Mouse (Mus musculus): ENCODE data around the gene Zc3h6. TPM values are rescaled to one million over a fixed set of nuclear protein-coding genes. Genes with fewer than 3 reads are reported as not detected.
"Not testable (repeated sequence)": the region's sequence is repeated elsewhere in the genome, so short reads cannot be mapped to it uniquely, and the experiment has no call there.

Gene Zc3h6
- total RNA-seq, 2 experiments from 2014 or later = 15.2 to 17.4 TPM

GRCm38 (mm10) chr2:129008867-129009266 lies 41.7 kb downstream of the Zc3h6 start:
- intact Hi-C loops (cut with DNase I); DNase-seq (ENCODE audit: low spot score in 2 of 2): not testable (repeated sequence)

- no peak for DNase-seq (ENCODE audit: low spot score in 2 of 2)
- intact Hi-C loops (cut with DNase I) = no loop called here
Observed at GRCm38 (mm10) chr2:129020106-129020505, 52.9 kb downstream of the Zc3h6 start.

GRCm38 (mm10) chr2:129024820-129025219 lies 57.6 kb downstream of the Zc3h6 start:
- no peak for DNase-seq (ENCODE audit: low spot score in 2 of 2)
- intact Hi-C loops (cut with DNase I) = no loop called here

- DNase-seq (ENCODE audit: low spot score in 2 of 2) = no peak
- intact Hi-C loops (cut with DNase I) = no loop called here
Observed at GRCm38 (mm10) chr2:129035381-129035780, 68.2 kb downstream of the Zc3h6 start.

GRCm38 (mm10) chr2:129038426-129038936 lies 71.3 kb downstream of the Zc3h6 start:
- intact Hi-C loops (cut with DNase I) = no loop called here
- no peak for DNase-seq (ENCODE audit: low spot score in 2 of 2)

- DNase-seq (ENCODE audit: low spot score in 2 of 2) = peak; percentile 20 to 27
- intact Hi-C loops (cut with DNase I) = no loop called here
Observed at GRCm38 (mm10) chr2:129038937-129039631, 71.9 kb downstream of the Zc3h6 start.

- intact Hi-C loops (cut with DNase I) = no loop called here
- no peak for DNase-seq (ENCODE audit: low spot score in 2 of 2)
Observed at GRCm38 (mm10) chr2:129040567-129040966, 73.4 kb downstream of the Zc3h6 start.

GRCm38 (mm10) chr2:129046172-129046845 lies 79.1 kb downstream of the Zc3h6 start:
- no peak for DNase-seq (ENCODE audit: low spot score in 2 of 2)
- intact Hi-C loops (cut with DNase I) = no loop called here

- no peak for DNase-seq (ENCODE audit: low spot score in 2 of 2)
- intact Hi-C loops (cut with DNase I) = no loop called here
Observed at GRCm38 (mm10) chr2:129046846-129047196, 79.6 kb downstream of the Zc3h6 start.

GRCm38 (mm10) chr2:129047811-129048210 lies 80.6 kb downstream of the Zc3h6 start, which contains the start of gene Vinac1:
TSS of gene Vinac1 (minus strand) at chr2:129048172.
- no peak for DNase-seq (ENCODE audit: low spot score in 2 of 2)
- intact Hi-C loops (cut with DNase I) = no loop called here

GRCm38 (mm10) chr2:129052451-129052983 lies 85.3 kb downstream of the Zc3h6 start:
- intact Hi-C loops (cut with DNase I) = no loop called here

GRCm38 (mm10) chr2:129055741-129056140 lies 88.5 kb downstream of the Zc3h6 start:
- DNase-seq (ENCODE audit: low spot score in 2 of 2) = no peak
- intact Hi-C loops (cut with DNase I) = no loop called here

More at GRCm38 (mm10) chr2:129052451-129052983, 85.3 kb downstream of the Zc3h6 start:
- no peak for DNase-seq (ENCODE audit: low spot score in 2 of 2)

GRCm38 (mm10) chr2:129056597-129056996 lies 89.4 kb downstream of the Zc3h6 start:
- intact Hi-C loops (cut with DNase I) = no loop called here
- no peak for DNase-seq (ENCODE audit: low spot score in 2 of 2)

- DNase-seq (ENCODE audit: low spot score in 2 of 2) = no peak
- intact Hi-C loops (cut with DNase I) = no loop called here
Observed at GRCm38 (mm10) chr2:129057256-129057655, 90.1 kb downstream of the Zc3h6 start.

GRCm38 (mm10) chr2:129057920-129058361 lies 90.7 kb downstream of the Zc3h6 start:
- intact Hi-C loops (cut with DNase I) = no loop called here
- DNase-seq (ENCODE audit: low spot score in 2 of 2) = no peak

- DNase-seq (ENCODE audit: low spot score in 2 of 2) = no peak
- intact Hi-C loops (cut with DNase I) = loop anchor here (10.0 kb wide), 1 partner anchor 117 kb away; the partner anchor contains the start of gene Zc3h8
Observed at GRCm38 (mm10) chr2:129061456-129062059, 94.4 kb downstream of the Zc3h6 start.

- intact Hi-C loops (cut with DNase I) = loop anchor here (5.0 to 10.0 kb wide), 2 partner anchors 98 to 121 kb away; partner anchors contain the start of genes Gm10762, Zc3h6 and Zc3h8
- DNase-seq (ENCODE audit: low spot score in 2 of 2) = peak; percentile 76 to 83
Observed at GRCm38 (mm10) chr2:129065437-129066282, 98.5 kb downstream of the Zc3h6 start, which contains the start of gene Ttl. TSS of gene Ttl (plus strand) at chr2:129065942.

GRCm38 (mm10) chr2:129066326-129066725 lies 99.1 kb downstream of the Zc3h6 start:
- intact Hi-C loops (cut with DNase I) = loop anchor here (5.0 to 10.0 kb wide), 2 partner anchors 99 to 122 kb away; partner anchors contain the start of genes Gm10762, Zc3h6 and Zc3h8
- DNase-seq (ENCODE audit: low spot score in 2 of 2) = peak; percentile 55 to 61
